Mouse (Mus musculus): ENCODE data around the gene Mamstr. TPM values are rescaled to one million over a fixed set of nuclear protein-coding genes. Genes with fewer than 3 reads are reported as not detected.

The Mamstr gene
- polyA plus RNA-seq, 1 experiment, result not detected

GRCm38 (mm10) chr7:45689099-45689498, 49.3 kb downstream of the Mamstr start:
- H3K36me3 ChIP-seq (replicated peaks; ENCODE audit: low read length), result no peaks in the 10 kb centered on the region
- no peaks in the 10 kb centered on the region for H3K9me3 ChIP-seq
- peaks cover 35% of the 10 kb centered on the region for H3K27me3 ChIP-seq (replicated peaks)
- TF ChIP-seq FLI1 (IDR thresholded peaks at IDR 0.05; ENCODE audit: low read length) (no peak), GATA1 (IDR thresholded peaks at IDR 0.05; ENCODE audit: borderline replicate concordance, low read length) (no peak)
- H3K4me3 ChIP-seq (replicated peaks), result no peak overlapping the region
- H3K4me1 ChIP-seq, result peaks cover 56% of the 10 kb centered on the region

- Histone ChIP-seq H3K27me3 (replicated peaks) (peaks cover 30% of the 10 kb centered on the region), H3K4me3 (replicated peaks) (no peak overlapping the region), H3K9me3 (no peaks in the 10 kb centered on the region), H3K4me1 (peaks cover 56% of the 10 kb centered on the region), H3K36me3 (replicated peaks; ENCODE audit: low read length) (no peaks in the 10 kb centered on the region)
- no peak for TF ChIP-seq GATA1 (IDR thresholded peaks at IDR 0.05; ENCODE audit: borderline replicate concordance, low read length)
These were observed 50.0 kb downstream of the Mamstr start for GRCm38 (mm10) chr7:45689800-45690199.

- Histone ChIP-seq H3K9me3 (no peaks in the 10 kb centered on the region), H3K36me3 (replicated peaks; ENCODE audit: low read length) (no peaks in the 10 kb centered on the region), H3K27me3 (replicated peaks) (peaks cover 14% of the 10 kb centered on the region), H3K4me1 (peaks cover 36% of the 10 kb centered on the region), H3K4me3 (replicated peaks) (no peak overlapping the region)
- TF ChIP-seq FLI1 (IDR thresholded peaks at IDR 0.05; ENCODE audit: low read length), result no peak
- TF ChIP-seq GATA1 (IDR thresholded peaks at IDR 0.05; ENCODE audit: borderline replicate concordance, low read length), result no peak
These were observed 52.6 kb downstream of the Mamstr start for GRCm38 (mm10) chr7:45692364-45692763.

- TF ChIP-seq GATA1 (IDR thresholded peaks at IDR 0.05; ENCODE audit: borderline replicate concordance, low read length) (no peak), FLI1 (IDR thresholded peaks at IDR 0.05; ENCODE audit: low read length) (no peak)
- Histone ChIP-seq H3K36me3 (replicated peaks; ENCODE audit: low read length) (no peaks in the 10 kb centered on the region), H3K27me3 (replicated peaks) (peaks cover 23% of the 10 kb centered on the region), H3K4me1 (peaks cover 31% of the 10 kb centered on the region), H3K9me3 (no peaks in the 10 kb centered on the region), H3K4me3 (replicated peaks) (no peak within 1 kb of the TSS)
These were observed 54.3 kb downstream of the Mamstr start, which contains the start of gene Sec1 for GRCm38 (mm10) chr7:45693921-45694591. Gene Sec1, minus strand, starts transcription at chr7:45694402.

GRCm38 (mm10) chr7:45695098-45695497, 55.3 kb downstream of the Mamstr start:
- no peaks in the 10 kb centered on the region for H3K9me3 ChIP-seq
- no peaks in the 10 kb centered on the region for H3K36me3 ChIP-seq (replicated peaks; ENCODE audit: low read length)
- peaks cover 31% of the 10 kb centered on the region for H3K4me1 ChIP-seq
- no peak overlapping the region for H3K4me3 ChIP-seq (replicated peaks)
- no peak for TF ChIP-seq FLI1 (IDR thresholded peaks at IDR 0.05; ENCODE audit: low read length)
- TF ChIP-seq GATA1 (IDR thresholded peaks at IDR 0.05; ENCODE audit: borderline replicate concordance, low read length), result no peak
- peaks cover 33% of the 10 kb centered on the region for H3K27me3 ChIP-seq (replicated peaks)

Other genes starting within 250 kb of the Mamstr start
- 154 and 515 TPM in 2 replicates for gene Snrnp70, start 244.2 kb upstream of the Mamstr start, polyA plus RNA-seq (2012; ENCODE audit: insufficient read depth, low replicate concordance)
- not detected in 2 replicates for gene Kcna7, start 234.3 kb upstream of the Mamstr start, polyA plus RNA-seq (2012; ENCODE audit: insufficient read depth, low replicate concordance)
- gene Ntf5, start 226.3 kb upstream of the Mamstr start, polyA plus RNA-seq (2012; ENCODE audit: insufficient read depth, low replicate concordance), result not detected in 2 replicates
- gene Lhb, start 219.2 kb upstream of the Mamstr start, polyA plus RNA-seq (2012; ENCODE audit: insufficient read depth, low replicate concordance), result not detected in 2 replicates
- gene Gys1, start 205.1 kb upstream of the Mamstr start, polyA plus RNA-seq (2012; ENCODE audit: insufficient read depth, low replicate concordance), result 33.8 and 44.5 TPM in 2 replicates
- 90.5 and 244 TPM in 2 replicates for gene Ruvbl2, start 201.9 kb upstream of the Mamstr start, polyA plus RNA-seq (2012; ENCODE audit: insufficient read depth, low replicate concordance)
- 24,502 and 30,989 TPM in 2 replicates for gene Ftl1, start 180.1 kb upstream of the Mamstr start, polyA plus RNA-seq (2012; ENCODE audit: insufficient read depth, low replicate concordance)
- 502 and 597 TPM in 2 replicates for gene Bax, start 173.1 kb upstream of the Mamstr start, polyA plus RNA-seq (2012; ENCODE audit: insufficient read depth, low replicate concordance)
- gene Tulp2, start 158.1 kb upstream of the Mamstr start, polyA plus RNA-seq (2012; ENCODE audit: insufficient read depth, low replicate concordance), result not detected in 2 replicates
- gene Gm45808, start 153.2 kb upstream of the Mamstr start, polyA plus RNA-seq (2012; ENCODE audit: insufficient read depth, low replicate concordance), result not detected in 2 replicates
- gene Dhdh, start 151.2 kb upstream of the Mamstr start, polyA plus RNA-seq (2012; ENCODE audit: insufficient read depth, low replicate concordance), result 0.23 and 0.70 TPM in 2 replicates
- 504 and 892 TPM in 2 replicates for gene Nucb1, start 129.6 kb upstream of the Mamstr start, polyA plus RNA-seq (2012; ENCODE audit: insufficient read depth, low replicate concordance)
- 361 and 818 TPM in 2 replicates for gene Ppp1r15a, start 113.7 kb upstream of the Mamstr start, polyA plus RNA-seq (2012; ENCODE audit: insufficient read depth, low replicate concordance)
- gene Plekha4, start 113.6 kb upstream of the Mamstr start, polyA plus RNA-seq (2012; ENCODE audit: insufficient read depth, low replicate concordance), result 2.9 and 16.4 TPM in 2 replicates
- 4.9 and 6.8 TPM in 2 replicates for gene Hsd17b14, start 85.1 kb upstream of the Mamstr start, polyA plus RNA-seq (2012; ENCODE audit: insufficient read depth, low replicate concordance)
- 20.6 and 56.4 TPM in 2 replicates for gene Bcat2, start 69.8 kb upstream of the Mamstr start, polyA plus RNA-seq (2012; ENCODE audit: insufficient read depth, low replicate concordance)
- not detected in 2 replicates for gene Fgf21, start 24.5 kb upstream of the Mamstr start, polyA plus RNA-seq (2012; ENCODE audit: insufficient read depth, low replicate concordance)
- 1.1 TPM in 1 of 2 replicates, not detected in the other for gene Fut1, start 22.7 kb upstream of the Mamstr start, polyA plus RNA-seq (2012; ENCODE audit: insufficient read depth, low replicate concordance)
- not detected in 2 replicates for gene Izumo1, start 18.2 kb upstream of the Mamstr start, polyA plus RNA-seq (2012; ENCODE audit: insufficient read depth, low replicate concordance)
- gene Rasip1, start 12.5 kb upstream of the Mamstr start, polyA plus RNA-seq (2012; ENCODE audit: insufficient read depth, low replicate concordance), result 0.36 TPM in 1 of 2 replicates, not detected in the other
- not detected in 2 replicates for gene Fut2, start 26.4 kb downstream of the Mamstr start, polyA plus RNA-seq (2012; ENCODE audit: insufficient read depth, low replicate concordance)
- gene Ntn5, start 44.0 kb downstream of the Mamstr start, polyA plus RNA-seq (2012; ENCODE audit: insufficient read depth, low replicate concordance), result not detected in 2 replicates
- not detected in 2 replicates for gene Sec1, start 54.4 kb downstream of the Mamstr start, polyA plus RNA-seq (2012; ENCODE audit: insufficient read depth, low replicate concordance)
- 1.1 and 3.5 TPM in 2 replicates for gene Car11, start 59.9 kb downstream of the Mamstr start, polyA plus RNA-seq (2012; ENCODE audit: insufficient read depth, low replicate concordance)
- gene Dbp, start 65.1 kb downstream of the Mamstr start, polyA plus RNA-seq (2012; ENCODE audit: insufficient read depth, low replicate concordance), result 23.4 and 41.9 TPM in 2 replicates
- 10,199 and 14,647 TPM in 2 replicates for gene Rpl18, start 75.5 kb downstream of the Mamstr start, polyA plus RNA-seq (2012; ENCODE audit: insufficient read depth, low replicate concordance)
- gene Sphk2, start 78.0 kb downstream of the Mamstr start, polyA plus RNA-seq (2012; ENCODE audit: insufficient read depth, low replicate concordance), result 242 and 413 TPM in 2 replicates
- not detected in 2 replicates for gene Fam83e, start 81.2 kb downstream of the Mamstr start, polyA plus RNA-seq (2012; ENCODE audit: insufficient read depth, low replicate concordance)
- not detected in 2 replicates for gene Spaca4, start 85.8 kb downstream of the Mamstr start, polyA plus RNA-seq (2012; ENCODE audit: insufficient read depth, low replicate concordance)
- 0.67 and 0.79 TPM in 2 replicates for gene Lmtk3, start 143.8 kb downstream of the Mamstr start, polyA plus RNA-seq (2012; ENCODE audit: insufficient read depth, low replicate concordance)
- 1.00 TPM in 1 of 2 replicates, not detected in the other for gene Sult2b1, start 144.7 kb downstream of the Mamstr start, polyA plus RNA-seq (2012; ENCODE audit: insufficient read depth, low replicate concordance)
- gene Cyth2, start 174.6 kb downstream of the Mamstr start, polyA plus RNA-seq (2012; ENCODE audit: insufficient read depth, low replicate concordance), result 157 and 160 TPM in 2 replicates
- 0.08 and 0.82 TPM in 2 replicates for gene Kcnj14, start 184.8 kb downstream of the Mamstr start, polyA plus RNA-seq (2012; ENCODE audit: insufficient read depth, low replicate concordance)
- gene Grwd1, start 191.0 kb downstream of the Mamstr start, polyA plus RNA-seq (2012; ENCODE audit: insufficient read depth, low replicate concordance), result 6.0 and 20.5 TPM in 2 replicates
- 331 and 1,292 TPM in 2 replicates for gene Kdelr1, start 232.8 kb downstream of the Mamstr start, polyA plus RNA-seq (2012; ENCODE audit: insufficient read depth, low replicate concordance)
- gene Grin2d, start 238.4 kb downstream of the Mamstr start, polyA plus RNA-seq (2012; ENCODE audit: insufficient read depth, low replicate concordance), result 0.31 and 2.6 TPM in 2 replicates